Mouse (Mus musculus): ENCODE results near the gene Gm38392. TPM values are rescaled to one million over a fixed set of nuclear protein-coding genes. Genes with fewer than 3 reads are reported as not detected.
A peak's percentile ranks its signal among the peaks of the same experiment; 100 is the strongest.

The Gm38392 gene
- polyA plus RNA-seq, 1 experiment: not detected

GRCm38 (mm10) chr3:88254268-88254926 lies 32.6 kb downstream of the Gm38392 start, which contains the start of gene Rhbg:
Rhbg (minus strand) TSS chr3:88254709.
- TF ChIP-seq CTCF (IDR thresholded peaks at IDR 0.05; ENCODE audit: borderline replicate concordance, insufficient read depth, low read length): no peak
- TF ChIP-seq POLR2A (IDR thresholded peaks at IDR 0.05; ENCODE audit: low read depth, low read length): no peak
- Histone ChIP-seq H3K4me1 (ENCODE audit: control insufficient read depth, insufficient read depth, low read length) (no peaks in the 10 kb centered on the region), H3K4me3 (ENCODE audit: insufficient read depth, low read length) (0 out of 2 replicates have a peak within 1 kb of the TSS, but pooled peaks have one; percentile 1), H3K27ac (ENCODE audit: insufficient read depth, low read length) (no peak within 1 kb of the TSS)

- Histone ChIP-seq H3K27ac (ENCODE audit: insufficient read depth, low read length) (no peak overlapping the region), H3K4me3 (ENCODE audit: insufficient read depth, low read length) (no peak overlapping the region), H3K4me1 (ENCODE audit: control insufficient read depth, insufficient read depth, low read length) (no peaks in the 10 kb centered on the region)
- TF ChIP-seq CTCF (IDR thresholded peaks at IDR 0.05; ENCODE audit: borderline replicate concordance, insufficient read depth, low read length) (no peak), POLR2A (IDR thresholded peaks at IDR 0.05; ENCODE audit: low read depth, low read length) (no peak)
Measured at GRCm38 (mm10) chr3:88252739-88253138, 34.3 kb downstream of the Gm38392 start.

- no peak for TF ChIP-seq CTCF (IDR thresholded peaks at IDR 0.05; ENCODE audit: borderline replicate concordance, insufficient read depth, low read length)
- no peak for TF ChIP-seq POLR2A (IDR thresholded peaks at IDR 0.05; ENCODE audit: low read depth, low read length)
- Histone ChIP-seq H3K4me3 (ENCODE audit: insufficient read depth, low read length) (no peak overlapping the region), H3K27ac (ENCODE audit: insufficient read depth, low read length) (no peak overlapping the region)
Measured at GRCm38 (mm10) chr3:88248406-88248805, 38.6 kb downstream of the Gm38392 start.

GRCm38 (mm10) chr3:88247666-88248065 lies 39.3 kb downstream of the Gm38392 start:
- TF ChIP-seq POLR2A (IDR thresholded peaks at IDR 0.05; ENCODE audit: low read depth, low read length) (no peak), CTCF (IDR thresholded peaks at IDR 0.05; ENCODE audit: borderline replicate concordance, insufficient read depth, low read length) (no peak)
- Histone ChIP-seq H3K4me3 (ENCODE audit: insufficient read depth, low read length) (no peak overlapping the region), H3K4me1 (ENCODE audit: control insufficient read depth, insufficient read depth, low read length) (no peaks in the 10 kb centered on the region), H3K27ac (ENCODE audit: insufficient read depth, low read length) (no peak overlapping the region)

More at GRCm38 (mm10) chr3:88248406-88248805, 38.6 kb downstream of the Gm38392 start:
- H3K4me1 ChIP-seq (ENCODE audit: control insufficient read depth, insufficient read depth, low read length): no peaks in the 10 kb centered on the region

GRCm38 (mm10) chr3:88245811-88246210 lies 41.2 kb downstream of the Gm38392 start:
- peak; percentile 98 for TF ChIP-seq CTCF (IDR thresholded peaks at IDR 0.05; ENCODE audit: borderline replicate concordance, insufficient read depth, low read length)
- no peak for TF ChIP-seq POLR2A (IDR thresholded peaks at IDR 0.05; ENCODE audit: low read depth, low read length)
- Histone ChIP-seq H3K27ac (ENCODE audit: insufficient read depth, low read length) (no peak overlapping the region), H3K4me3 (ENCODE audit: insufficient read depth, low read length) (no peak overlapping the region), H3K4me1 (ENCODE audit: control insufficient read depth, insufficient read depth, low read length) (no peaks in the 10 kb centered on the region)

GRCm38 (mm10) chr3:88244071-88244470 lies 42.9 kb downstream of the Gm38392 start:
- Histone ChIP-seq H3K4me1 (ENCODE audit: control insufficient read depth, insufficient read depth, low read length) (no peaks in the 10 kb centered on the region), H3K4me3 (ENCODE audit: insufficient read depth, low read length) (no peak overlapping the region), H3K27ac (ENCODE audit: insufficient read depth, low read length) (no peak overlapping the region)
- TF ChIP-seq CTCF (IDR thresholded peaks at IDR 0.05; ENCODE audit: borderline replicate concordance, insufficient read depth, low read length) (peak; percentile 89), POLR2A (IDR thresholded peaks at IDR 0.05; ENCODE audit: low read depth, low read length) (no peak)

- Histone ChIP-seq H3K27ac (ENCODE audit: insufficient read depth, low read length) (no peak overlapping the region), H3K4me1 (ENCODE audit: control insufficient read depth, insufficient read depth, low read length) (no peaks in the 10 kb centered on the region), H3K4me3 (ENCODE audit: insufficient read depth, low read length) (no peak overlapping the region)
- TF ChIP-seq CTCF (IDR thresholded peaks at IDR 0.05; ENCODE audit: borderline replicate concordance, insufficient read depth, low read length) (peak; percentile 98), POLR2A (IDR thresholded peaks at IDR 0.05; ENCODE audit: low read depth, low read length) (no peak)
Measured at GRCm38 (mm10) chr3:88242531-88242930, 44.5 kb downstream of the Gm38392 start.

- Histone ChIP-seq H3K4me1 (ENCODE audit: control insufficient read depth, insufficient read depth, low read length) (no peaks in the 10 kb centered on the region), H3K27ac (ENCODE audit: insufficient read depth, low read length) (no peak overlapping the region), H3K4me3 (ENCODE audit: insufficient read depth, low read length) (no peak overlapping the region)
- TF ChIP-seq CTCF (IDR thresholded peaks at IDR 0.05; ENCODE audit: borderline replicate concordance, insufficient read depth, low read length): no peak
- TF ChIP-seq POLR2A (IDR thresholded peaks at IDR 0.05; ENCODE audit: low read depth, low read length): no peak
Measured at GRCm38 (mm10) chr3:88241045-88241786, 45.8 kb downstream of the Gm38392 start.

GRCm38 (mm10) chr3:88239446-88239845 lies 47.6 kb downstream of the Gm38392 start:
- TF ChIP-seq POLR2A (IDR thresholded peaks at IDR 0.05; ENCODE audit: low read depth, low read length) (no peak), CTCF (IDR thresholded peaks at IDR 0.05; ENCODE audit: borderline replicate concordance, insufficient read depth, low read length) (no peak)
- no peak overlapping the region for H3K4me3 ChIP-seq (ENCODE audit: insufficient read depth, low read length)

GRCm38 (mm10) chr3:88238866-88239391 lies 48.1 kb downstream of the Gm38392 start:
- Histone ChIP-seq H3K27ac (ENCODE audit: insufficient read depth, low read length) (no peak overlapping the region), H3K4me1 (ENCODE audit: control insufficient read depth, insufficient read depth, low read length) (no peaks in the 10 kb centered on the region), H3K4me3 (ENCODE audit: insufficient read depth, low read length) (no peak overlapping the region)
- TF ChIP-seq POLR2A (IDR thresholded peaks at IDR 0.05; ENCODE audit: low read depth, low read length) (no peak), CTCF (IDR thresholded peaks at IDR 0.05; ENCODE audit: borderline replicate concordance, insufficient read depth, low read length) (no peak)

More at GRCm38 (mm10) chr3:88239446-88239845, 47.6 kb downstream of the Gm38392 start:
- Histone ChIP-seq H3K27ac (ENCODE audit: insufficient read depth, low read length) (no peak overlapping the region), H3K4me1 (ENCODE audit: control insufficient read depth, insufficient read depth, low read length) (no peaks in the 10 kb centered on the region)
